Mouse (Mus musculus): Measurements from ENCODE around the gene Tmem117.

GRCm38 (mm10) chr15:95107246-95107809 lies 478.3 kb downstream of the Tmem117 start:
- TF ChIP-seq GATA1 (IDR thresholded peaks at IDR 0.05; ENCODE audit: low read length) (no peak), TAL1 (IDR thresholded peaks at IDR 0.05; ENCODE audit: low read length) (no peak)

Measured in erythroblast, embryonic 14.5 days (primary cell).